Mouse (Mus musculus) bone marrow macrophage, adult 2 months (primary cell): ENCODE data around the gene Kmt2d.

Experiments used
- CTCF ChIP-seq: IDR thresholded peaks from 2 replicates; pipeline ENCODE4 v1.5.1; 2012; ENCODE audit warnings: low read depth, mild to moderate bottlenecking, low read length, moderate library complexity
- POLR2A ChIP-seq: IDR thresholded peaks from 2 replicates; pipeline ENCODE4 v1.6.1; 2012; ENCODE audit warnings: mild to moderate bottlenecking, low read depth, low read length, borderline replicate concordance

GRCm38 (mm10) chr15:98837006-98837742 lies 33.8 kb downstream of the Kmt2d start:
- no peak for TF ChIP-seq CTCF
- TF ChIP-seq POLR2A = no peak
